Mouse (Mus musculus): ENCODE data around the gene Rdm1. TPM values are rescaled to one million over a fixed set of nuclear protein-coding genes. Genes with fewer than 3 reads are reported as not detected.

Gene Rdm1
- polyA plus RNA-seq, 1 experiment = 3.8 TPM

DNA sequence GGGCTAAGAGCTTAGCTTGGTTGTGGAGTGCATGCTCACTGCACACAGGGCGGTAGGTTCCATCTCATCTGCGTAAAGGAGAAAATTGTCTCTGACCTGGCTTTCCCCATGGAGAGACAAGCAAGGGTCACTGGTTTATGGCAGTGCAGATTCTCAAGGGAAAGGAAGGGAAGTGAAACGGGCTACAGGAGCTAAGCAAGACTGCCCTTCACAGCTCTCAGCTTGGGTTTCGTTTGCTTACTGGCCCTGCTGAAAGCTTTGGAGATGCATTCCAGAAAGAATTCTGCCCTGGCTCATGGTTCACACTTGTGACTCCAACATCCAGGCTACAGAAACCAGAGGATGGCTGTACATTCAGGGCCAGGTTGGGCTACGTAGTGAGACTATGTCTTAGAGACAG is 51.8 kb downstream of the Rdm1 start:
- Histone ChIP-seq H3K27me3 (replicated peaks) (peaks cover 3% of the 10 kb centered on the region), H3K4me1 (peaks cover 16% of the 10 kb centered on the region), H3K9me3 (no peaks in the 10 kb centered on the region), H3K36me3 (replicated peaks; ENCODE audit: low read length) (no peaks in the 10 kb centered on the region), H3K4me3 (replicated peaks) (no peak overlapping the region)
- TF ChIP-seq FLI1 (IDR thresholded peaks at IDR 0.05; ENCODE audit: low read length) (no peak), GATA1 (IDR thresholded peaks at IDR 0.05; ENCODE audit: borderline replicate concordance, low read length) (no peak)

DNA sequence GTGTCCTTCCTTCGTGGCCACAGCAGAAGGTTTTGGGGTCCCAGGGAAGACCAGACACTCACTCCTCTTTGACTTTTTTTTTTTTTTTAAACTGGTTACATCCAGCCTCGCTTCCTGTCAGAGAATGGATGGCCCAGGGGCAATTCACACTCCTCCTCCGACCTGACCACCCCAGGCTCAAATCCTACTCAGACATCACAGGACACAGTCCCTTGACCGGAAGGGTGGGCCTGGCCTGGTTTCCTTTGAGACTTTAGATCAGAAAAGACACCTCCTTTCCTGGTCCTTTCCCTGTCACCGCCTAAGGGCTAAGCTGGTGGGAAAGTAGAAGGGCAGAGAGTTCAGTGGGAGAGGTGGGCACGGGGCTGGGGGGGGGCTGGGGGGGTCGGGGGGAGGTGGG is 52.9 kb downstream of the Rdm1 start:
- H3K27me3 ChIP-seq (replicated peaks) = peaks cover 3% of the 10 kb centered on the region
- no peaks in the 10 kb centered on the region for H3K36me3 ChIP-seq (replicated peaks; ENCODE audit: low read length)
- H3K9me3 ChIP-seq = no peaks in the 10 kb centered on the region
- H3K4me3 ChIP-seq (replicated peaks) = no peak overlapping the region
- no peak for TF ChIP-seq GATA1 (IDR thresholded peaks at IDR 0.05; ENCODE audit: borderline replicate concordance, low read length)
- no peak for TF ChIP-seq FLI1 (IDR thresholded peaks at IDR 0.05; ENCODE audit: low read length)
- peaks cover 9% of the 10 kb centered on the region for H3K4me1 ChIP-seq

DNA sequence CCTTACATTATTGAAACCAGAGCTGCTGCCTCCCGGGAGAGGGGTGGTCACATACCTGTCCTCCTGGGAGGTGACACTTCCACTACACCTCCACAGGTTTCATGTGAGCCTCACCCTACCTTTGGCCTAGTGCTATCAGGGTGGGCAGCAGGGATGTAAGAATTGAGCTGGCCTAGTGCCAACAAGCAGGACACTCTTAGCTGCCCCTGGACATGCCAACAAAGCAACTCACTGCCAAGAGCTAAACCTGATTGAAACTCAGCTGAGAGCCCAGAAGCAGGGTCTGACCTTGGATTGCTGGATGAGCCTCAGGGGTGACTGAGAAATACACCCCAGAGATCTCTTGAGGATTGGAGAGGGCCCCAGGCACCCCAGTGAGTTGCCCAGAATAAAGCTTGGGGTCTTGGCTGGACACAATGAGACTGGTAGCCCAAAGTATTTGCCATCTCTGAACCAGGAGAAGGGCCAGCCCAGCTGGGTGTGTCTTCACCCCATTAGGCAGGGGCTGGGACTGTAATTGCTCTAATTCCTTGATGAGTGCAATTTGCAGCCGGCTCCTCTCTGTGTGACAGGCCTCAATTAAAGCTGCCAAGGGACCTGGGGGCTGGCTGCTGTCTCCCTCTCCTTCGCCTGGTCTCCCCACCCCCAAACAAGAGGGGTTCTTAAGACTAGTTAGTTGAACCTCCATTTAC is 53.8 kb downstream of the Rdm1 start:
- H3K9me3 ChIP-seq = no peaks in the 10 kb centered on the region
- H3K36me3 ChIP-seq (replicated peaks; ENCODE audit: low read length) = no peaks in the 10 kb centered on the region
- no peak overlapping the region for H3K4me3 ChIP-seq (replicated peaks)
- TF ChIP-seq FLI1 (IDR thresholded peaks at IDR 0.05; ENCODE audit: low read length) = no peak
- no peak for TF ChIP-seq GATA1 (IDR thresholded peaks at IDR 0.05; ENCODE audit: borderline replicate concordance, low read length)
- H3K4me1 ChIP-seq = peaks cover 6% of the 10 kb centered on the region; the same call in 1 of the 2 replicates
- peaks cover 3% of the 10 kb centered on the region for H3K27me3 ChIP-seq (replicated peaks)

DNA sequence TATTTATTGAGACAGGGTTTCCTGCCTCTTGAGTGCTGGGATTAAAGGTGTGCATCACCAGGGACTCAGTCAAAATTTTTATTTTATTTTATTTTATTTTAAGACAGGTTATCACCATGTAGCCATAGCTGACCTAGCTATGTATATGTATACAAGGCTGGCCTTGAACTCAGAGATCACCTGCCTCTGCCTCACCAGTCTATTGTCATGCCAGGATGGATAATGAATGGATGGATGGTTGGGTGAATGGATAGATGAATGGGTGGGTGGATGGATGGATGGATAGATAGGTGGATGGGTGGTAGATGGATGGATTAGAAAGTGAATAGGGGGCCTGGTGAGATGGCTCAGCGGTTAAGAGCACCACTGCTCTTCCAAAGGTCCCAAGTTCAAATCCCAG is 55.0 kb downstream of the Rdm1 start:
- Histone ChIP-seq H3K27me3 (replicated peaks) (peaks cover 3% of the 10 kb centered on the region), H3K9me3 (no peaks in the 10 kb centered on the region), H3K4me3 (replicated peaks) (no peak overlapping the region), H3K36me3 (replicated peaks; ENCODE audit: low read length) (no peaks in the 10 kb centered on the region), H3K4me1 (peaks cover 6% of the 10 kb centered on the region; the same call in 1 of the 2 replicates)
- TF ChIP-seq GATA1 (IDR thresholded peaks at IDR 0.05; ENCODE audit: borderline replicate concordance, low read length) = no peak

DNA sequence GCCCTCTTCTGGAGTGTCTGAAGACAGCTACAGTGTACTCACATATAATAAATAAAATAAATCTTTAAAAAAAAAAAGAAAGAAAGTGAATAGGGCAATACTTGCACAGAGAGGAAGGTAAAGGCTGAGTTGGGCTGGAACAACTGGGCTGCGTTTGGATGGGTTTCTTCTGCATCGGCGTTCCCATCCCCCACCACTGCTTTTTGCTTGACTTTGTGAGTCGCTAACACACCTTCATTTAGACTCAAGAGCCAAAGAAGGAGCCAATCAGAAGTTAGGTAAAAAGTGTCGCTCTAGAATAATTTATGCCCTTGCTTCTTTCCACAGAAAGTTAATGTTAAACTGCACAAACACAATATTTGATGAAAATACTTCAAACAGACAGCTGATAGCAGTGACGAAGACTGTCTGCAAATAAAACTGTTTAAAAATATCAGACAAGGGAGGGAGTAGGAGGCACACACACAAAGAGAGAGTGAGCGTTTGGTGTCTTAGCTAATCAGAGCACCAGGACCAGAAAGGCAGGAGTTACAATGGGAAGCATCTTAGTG is 55.5 kb downstream of the Rdm1 start:
- TF ChIP-seq GATA1 (IDR thresholded peaks at IDR 0.05; ENCODE audit: borderline replicate concordance, low read length) = no peak
- peaks cover 4% of the 10 kb centered on the region for H3K27me3 ChIP-seq (replicated peaks)
- no peaks in the 10 kb centered on the region for H3K9me3 ChIP-seq
- H3K4me1 ChIP-seq = peaks cover 6% of the 10 kb centered on the region; the same call in 1 of the 2 replicates
- H3K4me3 ChIP-seq (replicated peaks) = no peak overlapping the region
- no peaks in the 10 kb centered on the region for H3K36me3 ChIP-seq (replicated peaks; ENCODE audit: low read length)

Other genes starting within 250 kb of the Rdm1 start
- gene Aarsd1, start 209.6 kb upstream of the Rdm1 start, polyA plus RNA-seq (2012; ENCODE audit: insufficient read depth, low replicate concordance) = 5.7 and 39.7 TPM in 2 replicates
- gene Gm27029, start 202.4 kb upstream of the Rdm1 start, polyA plus RNA-seq (2012; ENCODE audit: insufficient read depth, low replicate concordance) = not detected in 2 replicates
- gene Rundc1, start 202.1 kb upstream of the Rdm1 start, polyA plus RNA-seq (2012; ENCODE audit: insufficient read depth, low replicate concordance) = 3.1 TPM in 1 of 2 replicates, not detected in the other
- 2.8 TPM in 1 of 2 replicates, not detected in the other for gene Ptges3l, start 201.9 kb upstream of the Rdm1 start, polyA plus RNA-seq (2012; ENCODE audit: insufficient read depth, low replicate concordance)
- 250 and 697 TPM in 2 replicates for gene Rpl27, start 184.9 kb upstream of the Rdm1 start, polyA plus RNA-seq (2012; ENCODE audit: insufficient read depth, low replicate concordance)
- gene Ifi35, start 178.8 kb upstream of the Rdm1 start, polyA plus RNA-seq (2012; ENCODE audit: insufficient read depth, low replicate concordance) = 5.7 and 15.6 TPM in 2 replicates
- gene Rnd2, start 162.2 kb upstream of the Rdm1 start, polyA plus RNA-seq (2012; ENCODE audit: insufficient read depth, low replicate concordance) = 2.6 and 2.9 TPM in 2 replicates
- 47.7 and 94.2 TPM in 2 replicates for gene Vat1, start 161.0 kb upstream of the Rdm1 start, polyA plus RNA-seq (2012; ENCODE audit: insufficient read depth, low replicate concordance)
- gene Brca1, start 75.2 kb upstream of the Rdm1 start, polyA plus RNA-seq (2012; ENCODE audit: insufficient read depth, low replicate concordance) = 1.9 TPM in 1 of 2 replicates, not detected in the other
- gene Nbr1, start 75.0 kb upstream of the Rdm1 start, polyA plus RNA-seq (2012; ENCODE audit: insufficient read depth, low replicate concordance) = 8.2 and 55.6 TPM in 2 replicates
- gene Tmem106a, start 45.0 kb upstream of the Rdm1 start, polyA plus RNA-seq (2012; ENCODE audit: insufficient read depth, low replicate concordance) = 3.4 and 23.5 TPM in 2 replicates
- not detected in 2 replicates for gene Gm11634, start 27.9 kb upstream of the Rdm1 start, polyA plus RNA-seq (2012; ENCODE audit: insufficient read depth, low replicate concordance)
- 1.2 TPM in 1 of 2 replicates, not detected in the other for gene Arl4d, start 38.3 kb downstream of the Rdm1 start, polyA plus RNA-seq (2012; ENCODE audit: insufficient read depth, low replicate concordance)
- 0.63 and 3.8 TPM in 2 replicates for gene Dhx8, start 105.7 kb downstream of the Rdm1 start, polyA plus RNA-seq (2012; ENCODE audit: insufficient read depth, low replicate concordance)
- 12.0 and 22.5 TPM in 2 replicates for gene Etv4, start 158.2 kb downstream of the Rdm1 start, polyA plus RNA-seq (2012; ENCODE audit: insufficient read depth, low replicate concordance)